Mouse (Mus musculus) CH12.LX (cell line): ENCODE results near the gene Babam2. TPM values are rescaled to one million over a fixed set of nuclear protein-coding genes. Genes with fewer than 3 reads are reported as not detected.

Experiments used
- DNase-seq: peaks from one replicate; pipeline ENCODE4 v3.0.0-alpha.2; 2013; ENCODE audit errors: extremely low read depth
- H3K27ac ChIP-seq: 2 replicates; pipeline ENCODE4 v1.5.1; 2012; ENCODE audit warnings: low read depth, mild to moderate bottlenecking, control low read depth, moderate library complexity; ENCODE audit not compliant: insufficient read depth
- H3K27me3 ChIP-seq: replicated peaks from 2 replicates; pipeline ENCODE3; 2012; ENCODE audit warnings: inconsistent platforms
- H3K36me3 ChIP-seq, 2 experiments: replicated peaks in 1 of 2; 2 replicates each; pipeline versions ENCODE3 to v1.6.1; 2012; ENCODE audit warnings: inconsistent platforms in 1 of 2, low read length in 1 of 2, mild to moderate bottlenecking in 1 of 2, mixed read lengths in 1 of 2, moderate library complexity in 1 of 2; ENCODE audit not compliant: control insufficient read depth in 1 of 2, insufficient read depth in 1 of 2
- H3K4me1 ChIP-seq, 2 experiments: 2 replicates each; pipeline ENCODE4 v1.6.1; 2012; ENCODE audit warnings: inconsistent platforms in 1 of 2, moderate library complexity in 1 of 2; ENCODE audit not compliant: insufficient read depth in 2 of 2, control insufficient read depth in 1 of 2
- H3K4me2 ChIP-seq: 2 replicates; pipeline ENCODE4 v1.6.1; 2012; ENCODE audit warnings: low read depth, mild to moderate bottlenecking, control low read depth; ENCODE audit not compliant: poor library complexity, insufficient read depth, severe bottlenecking
- H3K4me3 ChIP-seq, 3 experiments: fragments of 150-350 bp in 1 of 3; sonication (generic) in 1 of 3; replicated peaks in 1 of 3; 2 replicates each; pipeline versions ENCODE3 to v1.5.1; 2011 to 2012; ENCODE audit warnings: low read depth in 2 of 3, low read length in 2 of 3, mild to moderate bottlenecking in 2 of 3, moderate library complexity in 2 of 3, control low read depth in 1 of 3, improper control_type of control experiment in 1 of 3, inconsistent platforms in 1 of 3, mixed read lengths in 1 of 3; ENCODE audit not compliant: poor library complexity in 1 of 3
- H3K79me2 ChIP-seq: replicated peaks from 2 replicates; pipeline ENCODE4 v1.6.1; 2012; ENCODE audit warnings: mild to moderate bottlenecking, moderate library complexity; ENCODE audit not compliant: control insufficient read depth, poor library complexity, insufficient read depth, severe bottlenecking; ENCODE audit errors: extremely low read depth
- H3K9ac ChIP-seq: 2 replicates; pipeline ENCODE4 v1.6.1; 2012; ENCODE audit warnings: low read depth, mild to moderate bottlenecking, control low read depth, moderate library complexity; ENCODE audit not compliant: insufficient read depth
- H3K9me3 ChIP-seq: replicated peaks from 2 replicates; pipeline ENCODE3; 2012; ENCODE audit warnings: low read length, inconsistent platforms, mixed read lengths
- BHLHE40 ChIP-seq: IDR thresholded peaks from 2 replicates; pipeline ENCODE4 v1.6.1; 2011; ENCODE audit warnings: mild to moderate bottlenecking, low read depth, low read length, improper control_type of control experiment
- EP300 ChIP-seq: IDR thresholded peaks from 2 replicates; pipeline ENCODE4 v1.6.1; 2011; ENCODE audit warnings: low read length, improper control_type of control experiment
- HCFC1 ChIP-seq: IDR thresholded peaks from 2 replicates; pipeline ENCODE4 v1.6.1; 2012; ENCODE audit warnings: low read depth, mild to moderate bottlenecking, inconsistent platforms, low read length, improper control_type of control experiment
- IRF4 ChIP-seq: IDR thresholded peaks from 2 replicates; pipeline ENCODE4 v1.6.1; 2014; ENCODE audit warnings: low read depth, mild to moderate bottlenecking, inconsistent platforms, low read length, improper control_type of control experiment
- MAX ChIP-seq: IDR thresholded peaks from 2 replicates; pipeline ENCODE4 v1.6.1; 2011; ENCODE audit warnings: low read length, improper control_type of control experiment
- MAZ ChIP-seq: IDR thresholded peaks from 2 replicates; pipeline ENCODE4 v1.6.1; 2012; ENCODE audit warnings: low read depth, mild to moderate bottlenecking, inconsistent platforms, low read length, improper control_type of control experiment, moderate library complexity
- MYC ChIP-seq: IDR thresholded peaks from 2 replicates; pipeline ENCODE4 v1.6.1; 2011; ENCODE audit warnings: low read depth, mild to moderate bottlenecking, improper control_type of control experiment, low read length
- NELFE ChIP-seq: IDR thresholded peaks from 2 replicates; pipeline ENCODE4 v1.6.1; 2011; ENCODE audit warnings: low read depth, low read length, improper control_type of control experiment
- PAX5 ChIP-seq: IDR thresholded peaks from 2 replicates; pipeline ENCODE4 v1.6.1; 2012; ENCODE audit warnings: low read length, inconsistent platforms, mixed read lengths
- POLR2A ChIP-seq: IDR thresholded peaks from 2 replicates; pipeline ENCODE4 v1.6.1; 2011; ENCODE audit warnings: low read depth, mild to moderate bottlenecking, improper control_type of control experiment, low read length
- RAD21 ChIP-seq: IDR thresholded peaks from 2 replicates; pipeline ENCODE4 v1.6.1; 2011; ENCODE audit warnings: low read depth, mild to moderate bottlenecking, low read length, improper control_type of control experiment, moderate library complexity
- RCOR1 ChIP-seq: conservative IDR thresholded peaks from 2 replicates; pipeline ENCODE4 v1.6.1; 2012; ENCODE audit warnings: low read depth, mild to moderate bottlenecking, inconsistent platforms, low read length, improper control_type of control experiment
- ZC3H11A ChIP-seq: IDR thresholded peaks from 2 replicates; pipeline ENCODE4 v1.6.1; 2012; ENCODE audit warnings: low read depth, mild to moderate bottlenecking, inconsistent platforms, low read length, improper control_type of control experiment
- ZKSCAN1 ChIP-seq: IDR thresholded peaks from 2 replicates; pipeline ENCODE4 v1.6.1; 2012; ENCODE audit warnings: low read depth, inconsistent platforms, low read length, improper control_type of control experiment, borderline replicate concordance
- ZMIZ1 ChIP-seq: IDR thresholded peaks from 2 replicates; pipeline ENCODE4 v1.6.1; 2012; ENCODE audit warnings: low read depth, mild to moderate bottlenecking, inconsistent platforms, low read length, improper control_type of control experiment
- dilution Hi-C: fragments of 300-500 bp; cut with MboI; formaldehyde crosslinking; loops from 2 replicates; pipeline ENCODE4 v1.14.3; 2020; ENCODE audit warnings: low sequenced_read_pairs; ENCODE audit not compliant: extremely low pct_unique_long_range_greater_than_20kb, extremely low pct_ligation_motif_present
- in situ Hi-C: fragments of 300-500 bp; cut with MboI; formaldehyde crosslinking; loops from 3 replicates; pipeline ENCODE4 v1.14.3; 2019; ENCODE audit warnings: low sequenced_read_pairs, low pct_ligation_motif_present, low pct_unique_long_range_greater_than_20kb, mixed read lengths
- polyA plus RNA-seq: library from polyadenylated mRNA; unstranded; fragments of >175 nt; gene quantifications from 2 replicates; pipeline ENCODE4 v1.2.1, GENCODE M21; 2012; ENCODE audit warnings: low read depth; ENCODE audit not compliant: insufficient read length
- total RNA-seq, 2 experiments: library from RNA; depleted of rRNA; stranded (reverse); fragments of 300-350 nt in 1 of 2; fragments of >200 nt in 1 of 2; gene quantifications; 2 replicates each; pipeline ENCODE4 v1.2.3; 2012 to 2014

Gene Babam2
- total and polyA plus RNA-seq, 3 experiments: 38.2 to 78.0 (median 39.8) TPM

GRCm38 (mm10) chr5:32060485-32060884, 363.0 kb downstream of the Babam2 start:
- dilution Hi-C loops: no loop called here
- Histone ChIP-seq H3K9ac (no peak overlapping the region), H3K27me3 (no peaks in the 10 kb centered on the region), H3K4me3 (no peak overlapping the region), H3K9me3 (no peaks in the 10 kb centered on the region), H3K4me2 (no peak overlapping the region), H3K4me1 (no peaks in the 10 kb centered on the region), H3K27ac (no peak overlapping the region), H3K36me3 (peaks cover 0 to 4% of the 10 kb centered on the region in 2 experiments), H3K79me2 (no peaks in the 10 kb centered on the region)
- TF ChIP-seq ZKSCAN1 (no peak), ZC3H11A (no peak), ZMIZ1 (no peak), EP300 (no peak), BHLHE40 (no peak), MYC (no peak), PAX5 (no peak)
- no peak for DNase-seq
- in situ Hi-C loops: no loop called here

GRCm38 (mm10) chr5:32061854-32062253, 364.4 kb downstream of the Babam2 start:
- DNase-seq: no peak
- Histone ChIP-seq H3K79me2 (no peaks in the 10 kb centered on the region), H3K27me3 (no peaks in the 10 kb centered on the region), H3K9ac (no peak overlapping the region), H3K4me2 (no peak overlapping the region), H3K4me3 (no peak overlapping the region), H3K9me3 (no peaks in the 10 kb centered on the region), H3K36me3 (peaks cover 0 to 5% of the 10 kb centered on the region in 2 experiments), H3K27ac (no peak overlapping the region), H3K4me1 (no peaks in the 10 kb centered on the region)
- TF ChIP-seq RAD21: no peak
- TF ChIP-seq NELFE: no peak
- TF ChIP-seq IRF4: no peak
- no peak for TF ChIP-seq HCFC1
- dilution Hi-C loops (no loop called here), in situ Hi-C loops (no loop called here)

GRCm38 (mm10) chr5:32064341-32065105, 367.0 kb downstream of the Babam2 start:
- H3K4me3 ChIP-seq: no peak overlapping the region
- no peak overlapping the region for H3K9ac ChIP-seq
- DNase-seq: no peak
- H3K27ac ChIP-seq: no peak overlapping the region
- TF ChIP-seq ZKSCAN1 (no peak), IRF4 (no peak), POLR2A (no peak), MAZ (no peak), EP300 (no peak), ZC3H11A (no peak), MAX (no peak), RCOR1 (no peak)
- no peak overlapping the region for H3K4me2 ChIP-seq
- in situ Hi-C loops: no loop called here
- peaks cover 0 to 2% of the 10 kb centered on the region in 2 experiments for H3K36me3 ChIP-seq
- H3K27me3 ChIP-seq: no peaks in the 10 kb centered on the region
- H3K79me2 ChIP-seq: no peaks in the 10 kb centered on the region
- H3K4me1 ChIP-seq: no peaks in the 10 kb centered on the region
- dilution Hi-C loops: no loop called here
- no peaks in the 10 kb centered on the region for H3K9me3 ChIP-seq
